Mouse (Mus musculus) heart, postnatal 25 days (tissue): ENCODE measurements around the gene Eaf1. TPM values are rescaled to one million over a fixed set of nuclear protein-coding genes. Genes with fewer than 3 reads are reported as not detected.
A peak's percentile ranks its signal among the peaks of the same experiment; 100 is the strongest.

Source experiments
- DNase-seq: peaks from one replicate; pipeline ENCODE4 v3.0.0; 2022; ENCODE audit warnings: low spot score
- intact Hi-C: fragments of 180-260 bp; cut with DNase I; formaldehyde crosslinking; loops from one replicate; pipeline ENCODE4 v1.15.1; 2025
- total RNA-seq, 2 experiments: library from RNA; stranded (reverse); gene quantifications; 2 replicates each; pipeline ENCODE4 v1.2.3; 2021

The Eaf1 gene
- total RNA-seq, 2 experiments from 2014 or later, result 10.7 to 11.4 TPM

- DNase-seq, result no peak
- intact Hi-C loops, result loop anchor here (10.0 kb wide), 1 partner anchor 585 kb away; the partner anchor contains the start of genes Dph3 and Oxnad1
Measured at GRCm38 (mm10) chr14:31499526-31499925, 5.3 kb downstream of the Eaf1 start.

- intact Hi-C loops, result no loop called here
- no peak for DNase-seq
Measured at GRCm38 (mm10) chr14:31503406-31503805, 9.2 kb downstream of the Eaf1 start.

DNA sequence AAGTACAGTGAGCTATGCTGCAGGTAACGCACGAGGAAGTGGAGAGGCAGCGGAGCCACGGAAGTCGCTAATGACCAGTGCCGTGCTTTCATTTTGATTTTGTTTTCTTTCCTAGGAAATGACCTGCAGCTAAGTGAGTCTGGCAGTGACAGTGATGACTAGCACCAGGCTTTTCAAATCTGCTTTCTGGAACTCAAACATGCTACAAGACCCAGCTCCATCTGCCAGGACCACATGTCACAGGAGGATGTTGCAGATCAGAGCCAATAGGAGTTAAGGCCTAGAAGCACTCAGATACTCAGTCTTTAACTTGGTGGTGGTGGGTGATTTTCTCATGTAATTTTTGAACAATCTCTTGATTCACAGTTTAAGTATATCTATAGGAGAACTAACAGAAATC is 12.3 kb downstream of the Eaf1 start:
- intact Hi-C loops, result no loop called here
- DNase-seq, result no peak

- intact Hi-C loops, result no loop called here
- no peak for DNase-seq
Measured at GRCm38 (mm10) chr14:31509911-31510310, 15.7 kb downstream of the Eaf1 start.

DNA sequence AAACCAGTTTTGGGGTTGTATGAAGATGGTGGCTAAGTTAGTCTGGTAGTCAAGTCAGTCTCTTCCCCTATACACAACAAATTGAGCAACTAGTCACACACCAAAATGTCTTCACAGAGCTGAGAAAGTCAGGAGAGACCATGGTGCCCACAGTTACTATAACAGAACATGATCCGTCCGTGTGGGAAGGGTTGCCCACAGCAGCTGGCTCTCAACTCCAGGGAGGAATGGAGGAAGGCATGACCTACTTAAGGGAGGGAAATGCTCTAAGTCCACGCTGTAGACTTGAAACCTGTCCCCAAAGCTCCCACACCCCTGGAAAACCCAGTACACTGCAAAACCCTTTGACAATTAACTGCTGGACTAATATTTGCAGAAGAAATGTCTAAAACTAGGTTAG is 16.1 kb downstream of the Eaf1 start:
- no peak for DNase-seq
- intact Hi-C loops, result no loop called here

- no peak for DNase-seq
- intact Hi-C loops, result no loop called here
Measured at GRCm38 (mm10) chr14:31515895-31516294, 21.7 kb downstream of the Eaf1 start.

DNA sequence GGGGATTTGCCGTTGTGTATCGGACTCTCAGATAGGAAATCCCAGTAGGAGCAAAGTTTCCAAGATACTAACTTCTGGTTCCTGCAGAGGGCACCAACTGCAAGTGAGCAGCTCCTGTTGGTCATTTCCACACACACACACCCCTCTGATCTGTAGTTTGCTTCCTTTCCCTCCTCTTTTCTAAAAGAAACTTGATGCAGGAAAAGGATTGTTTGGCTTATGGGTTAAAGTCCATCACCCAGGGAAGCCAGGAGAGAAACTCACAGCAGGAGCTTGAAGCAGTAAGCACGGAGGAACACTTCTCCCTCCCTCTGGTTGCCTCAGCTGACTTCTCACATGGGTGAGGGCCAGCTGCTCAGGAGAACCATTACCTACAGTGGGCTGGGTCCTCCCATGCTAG is 25.0 kb downstream of the Eaf1 start:
- intact Hi-C loops, result loop anchor here (1.0 kb wide), 1 partner anchor 86 kb away; no protein-coding TSS in a partner anchor

GRCm38 (mm10) chr14:31521318-31521717 is 27.1 kb downstream of the Eaf1 start:
- intact Hi-C loops, result no loop called here

More for the DNA sequence above, 25.0 kb downstream of the Eaf1 start:
- DNase-seq, result no peak

DNA sequence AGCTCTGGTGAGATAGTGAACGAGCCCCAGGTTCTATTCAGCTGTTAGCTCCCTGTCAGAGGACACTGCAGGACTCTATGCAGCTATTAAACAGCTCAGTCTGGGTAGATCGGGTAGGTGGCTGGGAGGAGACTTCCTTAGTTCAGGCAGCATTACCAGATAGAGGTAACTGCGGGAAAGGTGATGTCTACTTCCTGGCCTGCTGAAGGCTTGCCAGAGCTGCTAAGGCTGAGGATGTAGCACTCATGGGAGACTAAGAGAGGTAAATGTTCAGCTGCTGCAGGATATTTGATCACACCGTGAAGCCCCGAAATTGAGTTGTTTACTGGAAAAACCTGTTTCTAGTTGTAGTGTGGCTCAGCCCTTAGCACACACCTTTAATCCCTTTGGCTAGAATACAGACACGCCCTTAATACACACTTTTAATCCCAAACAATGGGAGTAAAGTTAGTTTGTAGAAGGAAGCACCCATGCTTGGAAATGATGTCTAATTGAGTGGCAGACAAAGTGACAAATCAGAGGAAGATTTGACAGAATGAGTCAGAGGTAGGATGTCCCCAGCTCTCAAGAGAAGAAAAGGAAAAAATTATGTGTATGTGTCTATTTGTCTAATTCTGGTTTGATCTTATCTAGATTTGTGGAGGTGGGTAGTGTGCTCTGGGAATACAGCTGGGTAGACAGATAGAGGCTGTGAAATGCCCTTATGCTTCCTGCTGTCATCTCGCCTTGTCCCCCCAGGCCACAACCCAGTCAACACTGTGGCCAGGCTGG is 31.0 kb downstream of the Eaf1 start:
- intact Hi-C loops, result no loop called here
- no peak for DNase-seq

More at GRCm38 (mm10) chr14:31521318-31521717, 27.1 kb downstream of the Eaf1 start:
- DNase-seq, result no peak

DNA sequence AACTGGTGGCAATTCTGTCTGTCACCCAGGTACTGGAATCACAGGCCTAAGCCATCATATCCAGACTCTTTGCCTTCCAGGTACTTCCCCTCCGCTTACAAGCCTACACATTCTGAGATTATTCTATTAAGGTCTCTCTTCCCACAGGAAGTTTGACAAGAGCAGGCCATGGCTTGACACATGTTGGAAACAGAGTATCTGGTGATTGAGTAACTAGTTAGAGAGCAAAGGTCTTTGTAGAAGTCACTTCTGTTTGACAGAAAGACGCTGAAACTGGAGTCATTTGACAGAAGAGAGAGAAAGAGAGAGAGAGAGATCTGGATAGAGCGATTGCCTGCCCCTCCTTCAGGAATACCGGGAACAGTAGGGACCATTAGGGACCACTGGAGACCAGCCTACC is 36.6 kb downstream of the Eaf1 start:
- intact Hi-C loops, result no loop called here
- no peak for DNase-seq

GRCm38 (mm10) chr14:31531506-31532148 is 37.4 kb downstream of the Eaf1 start:
- intact Hi-C loops, result no loop called here
- no peak for DNase-seq

GRCm38 (mm10) chr14:31532656-31533055 is 38.5 kb downstream of the Eaf1 start:
- intact Hi-C loops, result no loop called here
- no peak for DNase-seq

- peak; percentile 20 for DNase-seq
- intact Hi-C loops, result no loop called here
Measured at GRCm38 (mm10) chr14:31537298-31537697, 43.1 kb downstream of the Eaf1 start.

GRCm38 (mm10) chr14:31543885-31544442 is 49.8 kb downstream of the Eaf1 start:
- intact Hi-C loops, result no loop called here

DNA sequence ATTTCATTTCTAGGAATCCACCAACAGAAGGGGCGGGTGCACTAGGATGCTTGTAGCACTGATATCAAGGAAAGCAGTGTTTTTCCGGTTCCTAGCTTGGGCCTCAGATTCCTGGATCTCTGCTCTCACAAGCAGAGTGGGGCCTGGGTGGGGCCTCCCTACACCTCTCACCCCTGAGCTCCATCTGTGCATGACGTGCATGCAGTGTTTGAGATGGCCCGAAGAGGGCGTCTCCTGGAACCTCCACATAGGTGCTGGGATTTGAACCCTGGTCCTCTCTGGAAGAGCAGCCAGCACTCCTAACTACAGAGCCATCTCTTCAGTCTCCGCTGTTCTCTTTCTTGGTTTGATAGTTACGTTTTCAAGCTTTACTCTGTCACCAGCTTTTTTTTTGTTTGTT is 60.8 kb downstream of the Eaf1 start:
- no peak for DNase-seq
- intact Hi-C loops, result loop anchor here (5.0 kb wide), 1 partner anchor 47 kb away; no protein-coding TSS in a partner anchor

More at GRCm38 (mm10) chr14:31543885-31544442, 49.8 kb downstream of the Eaf1 start:
- no peak for DNase-seq

DNA sequence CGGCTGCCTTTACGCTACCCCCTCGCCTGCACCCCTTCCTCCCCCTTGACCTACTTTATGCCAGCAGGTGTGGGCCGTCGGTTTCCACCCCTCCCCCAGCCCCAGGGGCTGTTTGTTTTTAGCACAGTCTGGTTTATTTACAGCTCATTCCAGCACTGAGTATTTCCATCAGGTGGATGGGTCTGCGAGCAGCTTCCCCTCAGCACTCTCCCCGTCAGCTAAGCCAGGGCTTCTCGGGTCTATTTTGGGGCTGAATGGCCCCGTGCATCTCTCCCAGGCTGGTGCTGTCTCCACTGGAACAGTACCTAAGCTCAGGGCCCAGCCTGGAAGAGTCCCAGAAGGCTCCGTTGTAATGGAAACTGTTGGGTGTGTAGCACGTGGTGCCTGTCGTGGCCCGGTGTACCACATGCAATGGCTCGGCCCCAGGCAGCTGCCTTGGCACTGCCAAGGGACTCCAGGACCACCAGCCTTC is 61.8 kb downstream of the Eaf1 start:
- no peak for DNase-seq
- intact Hi-C loops, result loop anchor here (5.0 kb wide), 1 partner anchor 46 kb away; no protein-coding TSS in a partner anchor

DNA sequence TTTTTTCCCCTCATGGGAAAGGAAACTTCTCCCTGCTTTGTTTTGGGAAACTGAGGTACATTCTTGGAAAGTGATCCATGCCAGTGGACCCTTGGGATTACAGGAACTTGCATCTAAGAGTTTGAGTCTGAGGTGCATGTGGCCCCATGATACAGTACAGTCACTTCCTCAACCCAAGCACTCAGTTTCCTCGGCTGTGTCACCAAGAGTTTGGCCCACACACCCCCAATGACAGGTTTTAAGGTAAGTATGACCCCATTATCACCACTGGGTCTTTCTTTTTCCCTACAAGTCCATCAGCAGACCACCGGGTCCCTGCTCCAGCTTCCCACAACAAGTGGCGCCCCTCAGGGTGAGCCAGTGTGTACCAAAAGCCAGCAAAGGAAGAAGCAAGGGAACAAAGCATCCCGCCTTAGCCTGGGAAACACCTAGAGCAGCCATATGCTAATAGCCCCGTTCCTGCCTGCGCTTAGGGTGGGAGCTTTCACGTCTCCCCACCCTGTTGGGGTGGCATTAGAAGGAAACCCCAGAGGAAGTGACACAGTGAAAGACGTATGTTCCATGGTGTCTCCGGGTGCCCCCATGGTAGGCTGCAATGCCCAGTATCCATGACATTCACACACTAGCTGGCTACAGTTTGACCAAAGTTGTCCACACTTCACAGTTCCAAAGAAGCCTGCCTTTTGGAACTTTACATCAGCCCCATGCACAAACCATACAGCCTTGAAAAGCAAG is 62.5 kb downstream of the Eaf1 start:
- no peak for DNase-seq
- intact Hi-C loops, result loop anchor here (5.0 kb wide), 1 partner anchor 46 kb away; no protein-coding TSS in a partner anchor

GRCm38 (mm10) chr14:31557273-31557672 is 63.1 kb downstream of the Eaf1 start:
- intact Hi-C loops, result loop anchor here (5.0 kb wide), 1 partner anchor 45 kb away; no protein-coding TSS in a partner anchor
- DNase-seq, result no peak

DNA sequence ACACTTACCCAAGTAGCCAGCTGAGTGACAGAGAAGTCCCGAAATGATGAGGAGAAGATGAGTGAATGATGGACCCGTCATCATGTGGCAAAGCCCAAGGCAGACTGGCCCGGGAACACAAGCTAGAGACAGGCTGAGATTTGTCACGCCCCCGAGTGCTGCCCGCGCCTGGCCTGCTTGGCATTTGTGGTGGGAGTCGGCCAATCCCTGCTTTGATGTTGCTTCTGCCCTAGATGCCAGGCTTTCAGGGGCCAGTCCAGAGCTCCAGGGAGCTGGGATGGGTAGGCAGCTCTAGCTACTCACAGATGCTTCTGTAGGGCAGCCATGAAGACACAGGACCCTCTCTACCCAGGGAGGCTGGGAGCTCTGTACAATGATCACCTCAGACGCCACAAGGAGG is 63.6 kb downstream of the Eaf1 start:
- intact Hi-C loops, result loop anchor here (5.0 kb wide), 1 partner anchor 45 kb away; no protein-coding TSS in a partner anchor
- no peak for DNase-seq

- intact Hi-C loops, result loop anchor here (5.0 kb wide), 1 partner anchor 43 kb away; no protein-coding TSS in a partner anchor
- no peak for DNase-seq
Measured at GRCm38 (mm10) chr14:31559216-31559615, 65.0 kb downstream of the Eaf1 start.
